Mouse (Mus musculus): ENCODE data around the gene Tcaim. TPM values are rescaled to one million over a fixed set of nuclear protein-coding genes. Genes with fewer than 3 reads are reported as not detected.
"Not testable (repeated sequence)": the region's sequence is repeated elsewhere in the genome, so short reads cannot be mapped to it uniquely, and the experiment has no call there.

The Tcaim gene
- polyA plus RNA-seq, 1 experiment from 2014 or later, result 7.4 TPM

DNA sequence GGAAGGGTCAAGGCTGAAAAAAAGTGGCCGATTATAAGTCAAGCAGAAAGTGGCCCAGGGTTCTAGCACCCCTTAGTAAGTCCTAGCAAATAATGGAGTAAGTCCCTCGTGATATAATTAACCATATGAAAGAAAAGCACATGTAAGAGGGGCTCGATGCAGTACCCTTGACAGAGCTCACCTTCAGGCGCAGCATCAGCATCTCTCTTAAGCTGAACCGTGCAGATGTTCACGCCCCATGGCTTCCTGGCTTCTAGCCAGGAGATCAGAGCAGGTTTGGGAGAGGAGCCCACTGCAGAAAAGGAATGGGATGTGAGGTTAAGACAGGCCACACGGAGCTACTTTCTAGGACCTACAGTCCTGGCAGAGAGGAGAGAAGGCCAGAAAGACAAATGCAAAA, 49.2 kb downstream of the Tcaim start:
- no peak for DNase-seq (ENCODE audit: low spot score)

- DNase-seq (ENCODE audit: low spot score), result not testable (repeated sequence)
These were observed 49.8 kb downstream of the Tcaim start for GRCm38 (mm10) chr9:122855141-122855540.

- no peak for DNase-seq (ENCODE audit: low spot score)
These were observed 50.3 kb downstream of the Tcaim start for GRCm38 (mm10) chr9:122855617-122856016.

- no peak for DNase-seq (ENCODE audit: low spot score)
These were observed 51.4 kb downstream of the Tcaim start for GRCm38 (mm10) chr9:122856716-122857115.

GRCm38 (mm10) chr9:122860752-122861151, 55.4 kb downstream of the Tcaim start:
- DNase-seq (ENCODE audit: low spot score), result no peak

- DNase-seq (ENCODE audit: low spot score), result no peak
These were observed 58.4 kb downstream of the Tcaim start for GRCm38 (mm10) chr9:122863731-122864130.

GRCm38 (mm10) chr9:122864848-122865247, 59.5 kb downstream of the Tcaim start:
- DNase-seq (ENCODE audit: low spot score), result no peak

GRCm38 (mm10) chr9:122865697-122866166, 60.4 kb downstream of the Tcaim start, which contains the start of gene Zfp445:
Gene Zfp445, minus strand, starts transcription at chr9:122866006.
- peak; percentile 90 for DNase-seq (ENCODE audit: low spot score)

DNA sequence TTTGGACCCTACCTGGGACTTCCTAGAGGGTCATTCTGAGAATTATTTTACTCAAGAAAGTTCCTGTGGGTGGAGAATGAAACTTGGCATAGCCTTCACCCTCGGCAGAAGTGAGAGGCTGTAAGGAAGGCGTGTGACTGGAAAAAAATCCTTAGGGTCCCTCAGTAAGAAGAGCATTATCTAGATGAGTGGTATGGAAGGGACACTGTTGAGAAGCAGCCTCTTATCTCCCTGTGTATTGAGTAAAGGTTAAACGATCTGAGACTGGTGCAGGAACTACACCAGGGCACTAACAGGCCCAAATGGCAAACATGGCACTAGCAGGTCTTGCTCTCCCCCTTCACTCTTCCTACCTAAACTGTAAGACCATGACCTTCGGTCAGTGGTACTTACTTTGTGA, 60.9 kb downstream of the Tcaim start:
- DNase-seq (ENCODE audit: low spot score), result no peak

GRCm38 (mm10) chr9:122872595-122872994, 67.3 kb downstream of the Tcaim start:
- DNase-seq (ENCODE audit: low spot score), result no peak

DNA sequence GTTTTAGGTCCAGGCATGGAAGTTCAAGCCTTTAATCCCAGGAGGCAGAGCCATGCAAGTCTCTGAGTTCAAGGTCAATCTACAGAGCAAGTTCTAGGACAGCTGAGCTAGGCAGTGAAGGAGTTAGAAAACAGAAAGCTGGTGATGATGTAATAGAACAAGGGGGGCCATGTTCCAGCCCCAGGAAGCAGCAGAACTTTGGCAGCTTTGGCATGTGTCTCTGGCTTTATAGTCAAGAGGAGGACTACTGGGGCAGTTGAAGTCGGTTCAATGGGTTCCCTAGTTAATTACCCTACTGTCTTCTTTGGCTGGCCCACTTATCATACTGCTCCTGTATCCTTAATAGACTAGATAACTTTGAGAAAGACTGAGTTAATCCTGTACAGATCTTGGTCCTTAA, 69.3 kb downstream of the Tcaim start:
- no peak for DNase-seq (ENCODE audit: low spot score)

DNA sequence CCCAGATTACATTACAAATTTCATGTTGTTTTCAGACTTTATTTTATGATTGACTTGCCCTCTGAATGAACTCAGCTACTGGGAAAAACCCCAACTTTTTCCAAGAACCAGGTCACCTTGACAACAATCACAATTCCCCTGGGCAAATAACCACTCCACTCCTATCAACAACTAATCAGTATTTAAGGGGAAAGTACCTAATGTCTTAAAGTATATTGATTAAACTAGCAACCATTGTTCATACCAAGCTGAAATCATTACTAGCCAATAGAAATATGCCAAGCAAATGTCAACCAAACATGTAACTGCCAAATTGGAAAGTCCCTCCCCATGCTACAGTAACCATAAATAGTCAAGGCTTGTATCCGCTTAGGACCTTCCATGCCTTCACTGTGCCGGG, 69.8 kb downstream of the Tcaim start:
- no peak for DNase-seq (ENCODE audit: low spot score)

DNA sequence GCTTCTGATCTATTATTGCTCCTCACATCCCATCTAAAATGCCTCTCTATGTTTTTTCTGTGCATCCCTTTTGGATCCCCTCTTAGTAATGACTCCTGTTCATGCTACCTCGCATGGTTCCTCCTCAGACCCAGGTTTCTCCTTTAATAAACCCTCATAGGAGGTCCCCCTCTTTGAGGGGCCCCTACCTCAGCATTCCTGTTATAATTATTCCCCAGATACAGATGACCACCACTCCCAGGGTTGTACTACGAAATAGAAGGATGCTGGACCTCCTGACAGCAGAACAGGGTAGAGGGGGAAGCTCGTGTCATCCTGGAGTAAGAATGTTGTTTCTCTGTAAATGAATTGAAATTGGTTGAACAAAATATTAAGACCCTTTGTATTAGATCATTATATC, 80.0 kb downstream of the Tcaim start, which contains the start of gene Zkscan7:
Zkscan7 (plus strand) TSS at position 301 of the 400 bp plus-strand sequence.
- no peak for DNase-seq (ENCODE audit: low spot score)

Other genes starting within 250 kb of the Tcaim start
- gene Topaz1, start 58.2 kb upstream of the Tcaim start, polyA plus RNA-seq (2015; fragmentation: Nextera tagmentation; extraction: Ambion mirVana), result 0.09 TPM in 1 of 2 replicates, not detected in the other
- 0.30 TPM in 1 of 2 replicates, not detected in the other for gene Gm35549, start 38.5 kb downstream of the Tcaim start, polyA plus RNA-seq (2015; fragmentation: Nextera tagmentation; extraction: Ambion mirVana)
- gene Zfp445, start 60.5 kb downstream of the Tcaim start, polyA plus RNA-seq (2015; fragmentation: Nextera tagmentation; extraction: Ambion mirVana), result 32.5 and 36.0 TPM in 2 replicates
- 1.8 and 2.9 TPM in 2 replicates for gene Zkscan7, start 80.1 kb downstream of the Tcaim start, polyA plus RNA-seq (2015; fragmentation: Nextera tagmentation; extraction: Ambion mirVana)
- gene Zfp105, start 117.5 kb downstream of the Tcaim start, polyA plus RNA-seq (2015; fragmentation: Nextera tagmentation; extraction: Ambion mirVana), result 2.6 and 2.7 TPM in 2 replicates
- gene 1110059G10Rik, start 145.5 kb downstream of the Tcaim start, polyA plus RNA-seq (2015; fragmentation: Nextera tagmentation; extraction: Ambion mirVana), result 42.4 and 47.5 TPM in 2 replicates
- gene Kif15, start 145.5 kb downstream of the Tcaim start, polyA plus RNA-seq (2015; fragmentation: Nextera tagmentation; extraction: Ambion mirVana), result 50.9 and 62.8 TPM in 2 replicates
- gene Tmem42, start 215.8 kb downstream of the Tcaim start, polyA plus RNA-seq (2015; fragmentation: Nextera tagmentation; extraction: Ambion mirVana), result 21.4 and 24.5 TPM in 2 replicates
- gene Tgm4, start 229.2 kb downstream of the Tcaim start, polyA plus RNA-seq (2015; fragmentation: Nextera tagmentation; extraction: Ambion mirVana), result 0.20 and 0.23 TPM in 2 replicates

All from thymus, postnatal 0 days (tissue).